Mouse (Mus musculus): ENCODE measurements at regions not wholly inside any gene's neighbourhood (a gene's known extent, or its start where the extent isn't known, plus 50 kb on each side); places are given as distances from the start of the nearest gene placed in this dataset.

- DNase-seq: no peak
Observed at GRCm38 (mm10) chr10:108033317-108033795, 121.4 kb upstream of the Otogl start.

- no peak for DNase-seq
Observed at GRCm38 (mm10) chr10:108027506-108027905, 115.6 kb upstream of the Otogl start.

GRCm38 (mm10) chr10:108024227-108024626 lies 112.3 kb upstream of the Otogl start:
- DNase-seq: no peak

- DNase-seq: no peak
Observed at GRCm38 (mm10) chr10:108016552-108016951, 104.6 kb upstream of the Otogl start.

GRCm38 (mm10) chr10:107994836-107995585 lies 83.1 kb upstream of the Otogl start:
- DNase-seq: no peak

- DNase-seq: no peak
Observed at GRCm38 (mm10) chr10:107992621-107993020, 80.7 kb upstream of the Otogl start.

GRCm38 (mm10) chr10:107990557-107990956 lies 78.6 kb upstream of the Otogl start:
- DNase-seq: no peak

- DNase-seq: no peak
Observed at GRCm38 (mm10) chr10:107989913-107990312, 78.0 kb upstream of the Otogl start.

- no peak for DNase-seq
Observed at GRCm38 (mm10) chr10:107982632-107983031, 70.7 kb upstream of the Otogl start.

- DNase-seq: no peak
Observed at GRCm38 (mm10) chr10:107982082-107982481, 70.1 kb upstream of the Otogl start.

- DNase-seq: no peak
Observed at GRCm38 (mm10) chr10:107976392-107976965, 64.5 kb upstream of the Otogl start.

GRCm38 (mm10) chr10:107971748-107972147 lies 59.8 kb upstream of the Otogl start:
- DNase-seq: no peak

- no peak for DNase-seq
Observed at GRCm38 (mm10) chr10:107966996-107967395, 55.1 kb upstream of the Otogl start.

- DNase-seq: no peak
Observed at GRCm38 (mm10) chr10:107964022-107964421, 52.1 kb upstream of the Otogl start.

- DNase-seq: no peak
Observed at GRCm38 (mm10) chr10:107962130-107962529, 50.2 kb upstream of the Otogl start.
